Mouse (Mus musculus) thymus, postnatal 36 days (tissue): ENCODE measurements around the gene Polg2.
"Not testable (repeated sequence)": the region's sequence is repeated elsewhere in the genome, so short reads cannot be mapped to it uniquely, and the experiment has no call there.

Experiments used
- DNase-seq, 2 experiments: peaks; one replicate each; pipeline ENCODE4 v3.0.0; 2022; ENCODE audit warnings: mixed read lengths in 2 of 2

Gene Polg2

GRCm38 (mm10) chr11:106779388-106780088, at the start of gene Polg2:
TSS of gene Polg2 (minus strand) at chr11:106779537.
- peak; percentile 89 to 95 for DNase-seq

- DNase-seq: no peak
Observed at GRCm38 (mm10) chr11:106828079-106828478, 48.7 kb upstream of the Polg2 start.

GRCm38 (mm10) chr11:106824403-106824802, 45.1 kb upstream of the Polg2 start:
- DNase-seq: no peak

- no peak for DNase-seq
Observed at GRCm38 (mm10) chr11:106823741-106824140, 44.4 kb upstream of the Polg2 start.

GRCm38 (mm10) chr11:106822911-106823310, 43.6 kb upstream of the Polg2 start:
- no peak for DNase-seq

GRCm38 (mm10) chr11:106822491-106822890, 43.2 kb upstream of the Polg2 start:
- no peak for DNase-seq

GRCm38 (mm10) chr11:106821397-106821796, 42.1 kb upstream of the Polg2 start:
- DNase-seq: no peak

- peak; percentile 15 to 33 for DNase-seq
Observed at GRCm38 (mm10) chr11:106820972-106821371, 41.6 kb upstream of the Polg2 start.

- DNase-seq: no peak
Observed at GRCm38 (mm10) chr11:106820252-106820651, 40.9 kb upstream of the Polg2 start.

GRCm38 (mm10) chr11:106819595-106819994, 40.3 kb upstream of the Polg2 start:
- DNase-seq: no peak

- no peak for DNase-seq
Observed at GRCm38 (mm10) chr11:106818341-106818740, 39.0 kb upstream of the Polg2 start.

- no peak for DNase-seq
Observed at GRCm38 (mm10) chr11:106817808-106818207, 38.5 kb upstream of the Polg2 start.

- DNase-seq: no peak
Observed at GRCm38 (mm10) chr11:106817156-106817555, 37.8 kb upstream of the Polg2 start.

- DNase-seq: no peak
Observed at GRCm38 (mm10) chr11:106816316-106816715, 37.0 kb upstream of the Polg2 start.

- no peak for DNase-seq
Observed at GRCm38 (mm10) chr11:106815761-106816160, 36.4 kb upstream of the Polg2 start.

GRCm38 (mm10) chr11:106815331-106815730, 36.0 kb upstream of the Polg2 start:
- DNase-seq: no peak

- DNase-seq: no peak
Observed at GRCm38 (mm10) chr11:106814601-106815320, 35.4 kb upstream of the Polg2 start.

GRCm38 (mm10) chr11:106812410-106813136, 33.2 kb upstream of the Polg2 start:
- DNase-seq: no peak

- not testable (repeated sequence) for DNase-seq
Observed at GRCm38 (mm10) chr11:106807442-106807841, 28.1 kb upstream of the Polg2 start.

GRCm38 (mm10) chr11:106802069-106802627, 22.8 kb upstream of the Polg2 start:
- no peak for DNase-seq

GRCm38 (mm10) chr11:106795679-106796078, 16.3 kb upstream of the Polg2 start:
- DNase-seq: no peak

- DNase-seq: peak in 1 of 2 experiments; percentile 14
Observed at GRCm38 (mm10) chr11:106793846-106794245, 14.5 kb upstream of the Polg2 start.

- DNase-seq: no peak
Observed at GRCm38 (mm10) chr11:106789649-106790048, 10.3 kb upstream of the Polg2 start.
